Mouse (Mus musculus) thymus, postnatal 4 days (tissue): ENCODE measurements around the gene Fbxw26.
"Not testable (repeated sequence)": the region's sequence is repeated elsewhere in the genome, so short reads cannot be mapped to it uniquely, and the experiment has no call there.

Source experiments
- DNase-seq: peaks from one replicate; pipeline ENCODE4 v3.0.0; 2021

Fbxw26 gene

GRCm38 (mm10) chr9:109745989-109746388 is at the start of gene Fbxw26:
Fbxw26 (minus strand) TSS chr9:109746089.
- DNase-seq = not testable (repeated sequence)

- DNase-seq = no peak
Measured at GRCm38 (mm10) chr9:109795221-109795620, 49.3 kb upstream of the Fbxw26 start.

GRCm38 (mm10) chr9:109790570-109790969 is 44.7 kb upstream of the Fbxw26 start, which contains the start of gene Fbxw27:
Fbxw27 (minus strand) TSS chr9:109790670.
- DNase-seq = not testable (repeated sequence)

GRCm38 (mm10) chr9:109766841-109767240 is 21.0 kb upstream of the Fbxw26 start:
- DNase-seq = not testable (repeated sequence)

GRCm38 (mm10) chr9:109702600-109702999 is 43.3 kb downstream of the Fbxw26 start, which contains the start of gene Fbxw18:
Fbxw18 (minus strand) TSS chr9:109702700.
- DNase-seq = not testable (repeated sequence)

- peak; percentile 65 for DNase-seq
Measured at GRCm38 (mm10) chr9:109685299-109685698, 60.6 kb downstream of the Fbxw26 start.
